Mouse (Mus musculus): Measurements from ENCODE around the gene Nptxr. TPM values are rescaled to one million over a fixed set of nuclear protein-coding genes. Genes with fewer than 3 reads are reported as not detected.

The Nptxr gene
- 326 TPM in 1 of 2 replicates, not detected in the other for polyA plus RNA-seq (2012; ENCODE audit: insufficient read depth, insufficient read length, low replicate concordance, missing spikeins)

DNA sequence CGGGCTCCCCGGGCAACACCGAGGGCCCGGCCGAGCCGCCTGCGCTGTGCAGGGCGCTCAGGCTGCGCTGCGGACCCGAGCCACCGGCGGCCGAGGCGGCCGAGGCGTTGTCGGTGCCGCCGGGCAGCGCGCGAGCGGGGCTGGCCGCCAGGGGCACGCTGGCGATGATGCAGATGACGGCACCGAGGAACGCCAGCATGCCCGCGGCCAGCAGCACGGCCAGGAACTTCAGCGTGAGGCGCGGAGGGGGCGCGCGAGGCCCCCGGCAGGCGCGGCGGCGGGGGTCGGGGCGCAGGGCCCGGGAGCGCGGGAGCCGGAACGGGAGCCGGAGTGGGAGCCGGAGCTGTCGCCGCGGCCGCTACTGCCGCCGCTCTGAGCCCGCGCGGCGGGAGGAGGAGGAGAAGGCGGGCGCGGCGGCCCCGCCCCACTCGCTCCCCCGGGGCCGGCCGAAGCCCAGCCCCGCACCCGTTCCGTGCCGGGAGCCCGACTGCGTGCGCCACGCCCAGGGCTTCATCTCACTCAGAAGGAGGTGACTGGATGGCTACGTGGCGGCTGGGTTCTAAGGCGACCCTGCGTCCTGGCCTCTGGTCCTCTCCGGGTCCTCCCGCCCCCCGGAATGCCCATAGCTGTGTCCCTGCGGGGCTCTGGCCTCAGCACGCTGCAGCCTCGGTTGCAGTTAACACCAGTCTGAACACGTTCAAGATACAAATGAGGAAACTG, at the start of gene Nptxr:
Gene Nptxr (minus strand): TSS at position 415 of the 720 bp plus-strand sequence.
- H3K4me3 ChIP-seq (ENCODE audit: insufficient read depth, low read depth, low read length) = peak within 1 kb of the TSS; percentile 84
- WGBS = 1% methylated on average over 89 of the region's 91 CpGs
- peak within 1 kb of the TSS; percentile 28; the same call in 1 of the 2 replicates for H3K27ac ChIP-seq (ENCODE audit: insufficient read depth, low read depth, low read length)
- peaks cover 25% of the 10 kb centered on the region for H3K4me1 ChIP-seq (ENCODE audit: control insufficient read depth, insufficient read depth, low read length)
- TF ChIP-seq CTCF (IDR thresholded peaks at IDR 0.05; ENCODE audit: insufficient read depth, low read depth, low read length) = no peak
- TF ChIP-seq POLR2A (IDR thresholded peaks at IDR 0.05; ENCODE audit: insufficient read depth, low read depth, low read length) = peak; percentile 80

DNA sequence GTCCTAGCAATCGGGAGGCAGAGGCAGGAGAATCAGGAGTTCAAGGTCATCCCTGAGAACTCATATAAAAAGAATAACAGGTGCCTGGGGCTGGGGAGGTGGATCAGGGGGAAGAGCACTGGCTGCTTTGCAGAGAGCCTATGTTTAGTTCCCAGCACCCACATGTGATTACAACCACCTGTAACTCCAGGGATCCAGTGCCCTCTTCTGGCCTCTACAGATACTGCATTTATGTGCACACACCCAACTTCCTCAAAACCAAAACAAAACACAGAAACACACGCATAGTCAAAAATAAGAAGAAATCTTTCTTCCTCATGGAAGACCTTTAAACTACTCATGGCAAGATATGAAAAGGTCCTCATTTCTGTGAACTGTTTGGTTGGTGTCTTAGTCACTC, 45.6 kb upstream of the Nptxr start:
- 100% methylated on average over 2 of the region's 2 CpGs for WGBS
- TF ChIP-seq CTCF (IDR thresholded peaks at IDR 0.05; ENCODE audit: insufficient read depth, low read depth, low read length) (no peak), POLR2A (IDR thresholded peaks at IDR 0.05; ENCODE audit: insufficient read depth, low read depth, low read length) (no peak)
- Histone ChIP-seq H3K4me1 (ENCODE audit: control insufficient read depth, insufficient read depth, low read length) (peaks cover 17% of the 10 kb centered on the region), H3K27ac (ENCODE audit: insufficient read depth, low read depth, low read length) (no peak overlapping the region), H3K4me3 (ENCODE audit: insufficient read depth, low read depth, low read length) (no peak overlapping the region)

DNA sequence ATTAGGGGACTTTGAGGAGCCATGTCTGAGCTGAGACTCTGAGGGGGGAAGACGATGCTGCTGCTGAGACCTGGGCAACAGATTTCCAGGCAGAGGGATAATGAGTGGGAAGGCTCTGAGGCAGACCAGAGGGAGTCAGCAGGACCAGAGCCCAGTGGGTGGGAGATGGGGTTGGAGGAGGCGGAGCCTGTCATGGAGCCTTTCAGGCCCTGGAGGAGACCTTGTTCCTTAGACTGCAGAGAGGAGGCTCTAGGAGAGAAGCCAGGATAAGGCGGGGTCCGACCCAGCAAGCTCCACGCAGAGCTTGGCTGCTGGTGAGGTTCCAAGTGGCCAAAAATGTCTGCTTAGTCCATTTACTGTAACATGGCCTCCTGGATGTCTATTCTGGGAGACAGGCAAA, 42.5 kb upstream of the Nptxr start:
- peak overlapping the region; percentile 7; the same call in 1 of the 2 replicates for H3K27ac ChIP-seq (ENCODE audit: insufficient read depth, low read depth, low read length)
- no peak for TF ChIP-seq POLR2A (IDR thresholded peaks at IDR 0.05; ENCODE audit: insufficient read depth, low read depth, low read length)
- no peak for TF ChIP-seq CTCF (IDR thresholded peaks at IDR 0.05; ENCODE audit: insufficient read depth, low read depth, low read length)
- no peak overlapping the region for H3K4me3 ChIP-seq (ENCODE audit: insufficient read depth, low read depth, low read length)
- H3K4me1 ChIP-seq (ENCODE audit: control insufficient read depth, insufficient read depth, low read length) = peaks cover 17% of the 10 kb centered on the region
- 25% methylated on average over 5 of the region's 5 CpGs for WGBS

GRCm38 (mm10) chr15:79845986-79846385, 41.4 kb upstream of the Nptxr start:
- 83% methylated on average over 4 of the region's 4 CpGs for WGBS
- no peak for TF ChIP-seq CTCF (IDR thresholded peaks at IDR 0.05; ENCODE audit: insufficient read depth, low read depth, low read length)
- no peak for TF ChIP-seq POLR2A (IDR thresholded peaks at IDR 0.05; ENCODE audit: insufficient read depth, low read depth, low read length)
- H3K27ac ChIP-seq (ENCODE audit: insufficient read depth, low read depth, low read length) = no peak overlapping the region
- peaks cover 17% of the 10 kb centered on the region for H3K4me1 ChIP-seq (ENCODE audit: control insufficient read depth, insufficient read depth, low read length)
- no peak overlapping the region for H3K4me3 ChIP-seq (ENCODE audit: insufficient read depth, low read depth, low read length)

DNA sequence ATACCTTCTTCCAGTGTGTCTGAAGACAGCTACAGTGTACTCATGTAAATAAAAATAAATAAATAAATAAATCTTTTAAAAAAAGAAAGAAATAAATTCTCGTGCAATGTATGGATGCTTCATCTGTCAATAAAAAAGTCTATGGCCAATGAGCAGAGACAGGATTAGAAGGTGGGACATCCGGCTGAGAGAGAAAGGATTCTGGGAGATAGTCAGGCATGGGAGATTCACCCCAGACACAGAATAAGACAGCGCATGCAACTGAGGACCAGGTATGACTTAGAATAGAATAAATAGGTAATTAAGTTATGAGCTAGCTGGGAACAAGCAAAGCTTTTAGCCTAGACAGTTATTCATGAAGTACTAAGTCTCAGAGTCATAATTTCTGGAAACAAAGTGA, 38.4 kb upstream of the Nptxr start:
- WGBS = 93% methylated on average over 3 of the region's 3 CpGs

DNA sequence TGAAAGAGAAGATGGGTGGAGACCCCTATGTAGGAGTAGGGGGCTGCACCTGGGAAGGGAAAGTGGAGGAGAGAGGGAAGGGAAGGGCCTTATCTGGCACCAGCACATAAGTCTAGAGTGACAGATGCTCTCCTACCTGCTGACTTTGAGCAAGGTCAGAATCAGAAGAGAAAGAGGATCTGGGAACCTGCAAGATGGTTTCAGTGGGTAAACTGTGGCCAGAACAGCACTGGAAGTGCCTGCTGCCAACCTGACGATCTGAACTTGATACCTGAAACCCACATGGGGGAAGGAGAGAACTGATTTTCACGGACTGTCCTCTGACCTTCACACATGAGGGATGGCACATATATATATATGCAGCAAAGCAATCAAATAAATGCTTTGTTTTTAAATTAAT, 35.7 kb upstream of the Nptxr start:
- H3K4me3 ChIP-seq (ENCODE audit: insufficient read depth, low read depth, low read length) = no peak overlapping the region
- H3K27ac ChIP-seq (ENCODE audit: insufficient read depth, low read depth, low read length) = no peak overlapping the region
- WGBS = 83% methylated on average over 2 of the region's 2 CpGs
- H3K4me1 ChIP-seq (ENCODE audit: control insufficient read depth, insufficient read depth, low read length) = 0 out of 2 replicates have a peak, but pooled peaks cover 5% of the 10 kb centered on the region
- TF ChIP-seq CTCF (IDR thresholded peaks at IDR 0.05; ENCODE audit: insufficient read depth, low read depth, low read length) (no peak), POLR2A (IDR thresholded peaks at IDR 0.05; ENCODE audit: insufficient read depth, low read depth, low read length) (no peak)

More for the DNA sequence above, 38.4 kb upstream of the Nptxr start:
- TF ChIP-seq CTCF (IDR thresholded peaks at IDR 0.05; ENCODE audit: insufficient read depth, low read depth, low read length) (no peak), POLR2A (IDR thresholded peaks at IDR 0.05; ENCODE audit: insufficient read depth, low read depth, low read length) (no peak)
- Histone ChIP-seq H3K27ac (ENCODE audit: insufficient read depth, low read depth, low read length) (no peak overlapping the region), H3K4me3 (ENCODE audit: insufficient read depth, low read depth, low read length) (no peak overlapping the region), H3K4me1 (ENCODE audit: control insufficient read depth, insufficient read depth, low read length) (peaks cover 12% of the 10 kb centered on the region)

DNA sequence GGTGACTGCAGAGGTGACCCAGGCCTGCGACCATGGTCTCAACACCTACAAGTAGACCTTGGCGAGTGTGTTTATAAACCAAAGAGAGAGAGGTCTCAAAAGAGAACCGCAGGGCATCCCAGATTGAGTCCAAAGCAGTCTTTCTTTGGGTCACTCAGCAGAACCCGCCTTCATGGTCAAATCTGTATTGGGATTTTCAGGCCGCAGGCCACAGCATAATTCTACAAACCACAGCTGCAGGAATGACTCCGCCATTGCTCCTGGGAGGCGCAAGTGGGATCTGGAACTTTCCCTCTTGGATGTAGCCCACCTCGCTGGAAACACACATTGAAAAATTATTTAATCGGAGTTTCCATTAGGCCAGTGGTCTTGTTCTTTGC, 30.3 kb upstream of the Nptxr start:
- H3K4me3 ChIP-seq (ENCODE audit: insufficient read depth, low read depth, low read length) = 0 out of 2 replicates have a peak overlapping the region, but pooled peaks have one; percentile 5
- WGBS = 27% methylated on average over 9 of the region's 9 CpGs
- TF ChIP-seq POLR2A (IDR thresholded peaks at IDR 0.05; ENCODE audit: insufficient read depth, low read depth, low read length) (no peak), CTCF (IDR thresholded peaks at IDR 0.05; ENCODE audit: insufficient read depth, low read depth, low read length) (no peak)
- peak overlapping the region; percentile 98 for H3K27ac ChIP-seq (ENCODE audit: insufficient read depth, low read depth, low read length)
- peaks cover 21% of the 10 kb centered on the region for H3K4me1 ChIP-seq (ENCODE audit: control insufficient read depth, insufficient read depth, low read length)

DNA sequence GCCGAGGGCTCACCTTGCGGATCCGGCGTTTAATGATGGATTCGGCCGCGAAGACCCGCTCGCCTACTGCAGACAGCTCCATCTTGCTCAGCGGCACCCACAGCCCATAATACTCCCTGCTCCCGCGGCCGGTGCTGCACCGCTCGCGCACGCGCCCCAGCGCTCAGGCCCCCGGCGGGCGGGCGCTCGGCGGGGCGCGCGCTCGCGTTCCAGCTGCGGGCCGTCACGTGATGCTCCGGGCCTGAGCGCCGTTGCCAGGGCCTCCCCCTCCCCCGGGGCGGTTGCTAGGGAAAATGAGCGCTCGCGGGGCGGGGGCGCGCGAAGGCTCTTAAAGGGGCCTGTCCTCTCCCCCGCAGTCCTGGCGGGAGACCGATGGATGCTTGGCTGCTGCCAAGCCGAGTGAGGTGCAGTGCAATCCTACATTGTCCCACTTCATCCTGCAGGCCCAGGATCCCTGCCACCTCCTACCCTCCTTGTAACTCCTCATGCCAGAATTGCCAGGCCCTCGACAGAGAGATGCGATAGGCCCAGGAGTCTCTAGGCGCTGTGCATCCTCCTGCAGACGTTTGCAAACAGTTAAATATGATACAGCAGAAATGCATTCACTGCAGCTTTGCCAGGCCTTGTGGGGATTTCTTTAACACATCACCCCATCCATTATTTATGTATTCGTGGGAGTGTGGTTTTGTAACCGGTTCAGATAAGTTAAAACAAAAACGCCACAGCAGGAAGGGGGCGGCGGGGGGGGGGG, 29.7 kb upstream of the Nptxr start, which contains the start of the genes Npcd and Cbx6:
Gene Npcd (minus strand): TSS at position 108 of the 751 bp plus-strand sequence.
Gene Cbx6 (minus strand): TSS at position 559 of the 751 bp plus-strand sequence.
- H3K4me3 ChIP-seq (ENCODE audit: insufficient read depth, low read depth, low read length) = peak within 1 kb of the TSS; percentile 76
- TF ChIP-seq CTCF (IDR thresholded peaks at IDR 0.05; ENCODE audit: insufficient read depth, low read depth, low read length) (no peak), POLR2A (IDR thresholded peaks at IDR 0.05; ENCODE audit: insufficient read depth, low read depth, low read length) (peak; percentile 90)
- peak within 1 kb of the TSS; percentile 98 for H3K27ac ChIP-seq (ENCODE audit: insufficient read depth, low read depth, low read length)
- peaks cover 27% of the 10 kb centered on the region for H3K4me1 ChIP-seq (ENCODE audit: control insufficient read depth, insufficient read depth, low read length)
- WGBS = under 1% methylated on average over 58 of the region's 58 CpGs

All from olfactory bulb, adult 2 months (tissue).